Mouse (Mus musculus) bone marrow macrophage, adult 2 months (primary cell): ENCODE data around the gene Fndc7.

Experiments
- CTCF ChIP-seq: IDR thresholded peaks from 2 replicates; pipeline ENCODE4 v1.5.1; 2012; ENCODE audit warnings: low read depth, mild to moderate bottlenecking, low read length, moderate library complexity
- POLR2A ChIP-seq: IDR thresholded peaks from 2 replicates; pipeline ENCODE4 v1.6.1; 2012; ENCODE audit warnings: mild to moderate bottlenecking, low read depth, low read length, borderline replicate concordance

- TF ChIP-seq POLR2A = 0 out of 2 replicates have a peak, but pooled peaks have one; percentile 47
- TF ChIP-seq CTCF = no peak
Observed at GRCm38 (mm10) chr3:108883067-108883466, 6.7 kb downstream of the Fndc7 start.
